Mouse (Mus musculus): ENCODE results near the gene Rad51b. TPM values are rescaled to one million over a fixed set of nuclear protein-coding genes. Genes with fewer than 3 reads are reported as not detected.

The Rad51b gene
- polyA plus RNA-seq, 1 experiment from 2014 or later: 4.7 TPM

DNA sequence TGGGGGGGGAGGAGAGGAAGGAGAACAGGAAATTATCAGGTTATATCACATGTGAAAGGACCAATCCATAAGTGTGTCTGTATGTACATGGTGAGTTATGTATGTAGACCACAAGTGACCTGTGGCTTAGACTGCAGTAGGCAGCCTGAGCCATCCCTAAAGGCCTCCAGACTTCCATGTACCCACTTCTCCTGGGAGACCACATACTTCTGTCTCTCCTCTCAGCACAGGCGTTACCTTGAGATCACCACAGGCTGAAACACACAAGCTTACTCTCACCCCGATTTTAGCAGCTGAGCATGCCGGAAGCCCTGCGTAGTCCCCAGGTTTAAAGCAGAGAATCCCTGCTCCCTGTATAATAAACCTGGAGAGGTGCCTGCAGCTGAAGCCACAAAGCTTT is 509.9 kb downstream of the Rad51b start:
- H3K4me1 ChIP-seq (ENCODE audit: control insufficient read depth, insufficient read depth, low read length): peaks cover 31% of the 10 kb centered on the region
- no peak for ATAC-seq (ENCODE audit: insufficient read depth, low FRiP score, low TSS enrichment)
- peak overlapping the region; percentile 74 for H3K27ac ChIP-seq (ENCODE audit: low read depth, low read length)

GRCm38 (mm10) chr12:79807410-79807847 is 510.3 kb downstream of the Rad51b start:
- Histone ChIP-seq H3K4me1 (ENCODE audit: control insufficient read depth, insufficient read depth, low read length) (peaks cover 32% of the 10 kb centered on the region), H3K27ac (ENCODE audit: low read depth, low read length) (peak overlapping the region; percentile 74), H3K4me2 (ENCODE audit: low read depth) (no peak overlapping the region; the same call in 1 of the 2 replicates)

More for the DNA sequence above, 509.9 kb downstream of the Rad51b start:
- Histone ChIP-seq H3K27me3 (ENCODE audit: control insufficient read depth, insufficient read depth, low read length) (no peaks in the 10 kb centered on the region), H3K9ac (ENCODE audit: low read length) (peak overlapping the region; percentile 44), H3K4me3 (ENCODE audit: low read depth, low read length) (no peak overlapping the region), H3K36me3 (ENCODE audit: control insufficient read depth, insufficient read depth, low read length) (no peaks in the 10 kb centered on the region), H3K9me3 (ENCODE audit: control insufficient read depth, low read length) (no peaks in the 10 kb centered on the region), H3K4me2 (ENCODE audit: low read depth) (no peak overlapping the region; the same call in 1 of the 2 replicates)
- WGBS: 51% methylated on average over 4 of the region's 4 CpGs
- no peak for DNase-seq (ENCODE audit: low spot score)

DNA sequence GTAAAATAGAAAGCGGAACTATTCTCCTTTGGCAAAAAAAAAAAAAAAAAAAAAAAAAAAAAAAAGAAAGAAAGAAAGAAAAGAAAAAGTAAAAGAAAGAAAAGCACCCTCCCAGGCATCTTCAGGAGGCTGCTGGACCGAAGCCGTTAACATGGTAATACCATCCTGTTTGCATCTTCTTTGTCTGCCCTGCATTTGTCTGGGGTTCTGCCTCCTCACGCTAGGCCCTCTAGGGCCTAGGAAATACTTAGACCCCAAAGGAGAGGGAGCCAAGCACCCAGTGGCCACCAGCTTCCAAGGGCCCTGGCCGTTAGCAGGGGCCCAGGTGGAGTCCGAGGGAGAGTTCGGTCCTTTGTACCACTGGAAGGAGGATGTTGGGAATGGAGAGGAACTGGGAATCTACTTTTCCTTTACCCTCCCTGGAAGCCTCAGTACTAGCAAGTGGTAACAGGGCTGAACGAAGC is 510.9 kb downstream of the Rad51b start:
- ATAC-seq (ENCODE audit: insufficient read depth, low FRiP score, low TSS enrichment): no peak
- Histone ChIP-seq H3K9me3 (ENCODE audit: control insufficient read depth, low read length) (no peaks in the 10 kb centered on the region), H3K9ac (ENCODE audit: low read length) (peak overlapping the region; percentile 1), H3K4me2 (ENCODE audit: low read depth) (no peak overlapping the region), H3K27ac (ENCODE audit: low read depth, low read length) (peak overlapping the region; percentile 74; the same call in 1 of the 2 replicates), H3K4me3 (ENCODE audit: low read depth, low read length) (no peak overlapping the region), H3K27me3 (ENCODE audit: control insufficient read depth, insufficient read depth, low read length) (no peaks in the 10 kb centered on the region), H3K36me3 (ENCODE audit: control insufficient read depth, insufficient read depth, low read length) (no peaks in the 10 kb centered on the region), H3K4me1 (ENCODE audit: control insufficient read depth, insufficient read depth, low read length) (peaks cover 38% of the 10 kb centered on the region)
- 45% methylated on average over 8 of the region's 8 CpGs for WGBS
- DNase-seq (ENCODE audit: low spot score): no peak

More at GRCm38 (mm10) chr12:79807410-79807847, 510.3 kb downstream of the Rad51b start:
- 10% methylated on average over 10 of the region's 10 CpGs for WGBS
- DNase-seq (ENCODE audit: low spot score) (peak; percentile 48), ATAC-seq (ENCODE audit: insufficient read depth, low FRiP score, low TSS enrichment) (0 out of 2 replicates have a peak, but pooled peaks have one; percentile 43)
- no peaks in the 10 kb centered on the region for H3K36me3 ChIP-seq (ENCODE audit: control insufficient read depth, insufficient read depth, low read length)
- no peak overlapping the region for H3K4me3 ChIP-seq (ENCODE audit: low read depth, low read length)
- peak overlapping the region; percentile 44 for H3K9ac ChIP-seq (ENCODE audit: low read length)
- H3K27me3 ChIP-seq (ENCODE audit: control insufficient read depth, insufficient read depth, low read length): no peaks in the 10 kb centered on the region
- no peaks in the 10 kb centered on the region for H3K9me3 ChIP-seq (ENCODE audit: control insufficient read depth, low read length)

- ATAC-seq (ENCODE audit: insufficient read depth, low FRiP score, low TSS enrichment) (no peak), DNase-seq (ENCODE audit: low spot score) (no peak)
- no peaks in the 10 kb centered on the region for H3K36me3 ChIP-seq (ENCODE audit: control insufficient read depth, insufficient read depth, low read length)
- no peak overlapping the region for H3K4me2 ChIP-seq (ENCODE audit: low read depth)
- no peaks in the 10 kb centered on the region for H3K27me3 ChIP-seq (ENCODE audit: control insufficient read depth, insufficient read depth, low read length)
- no peaks in the 10 kb centered on the region for H3K9me3 ChIP-seq (ENCODE audit: control insufficient read depth, low read length)
- 66% methylated on average over 18 of the region's 18 CpGs for WGBS
- peaks cover 45% of the 10 kb centered on the region for H3K4me1 ChIP-seq (ENCODE audit: control insufficient read depth, insufficient read depth, low read length)
- H3K27ac ChIP-seq (ENCODE audit: low read depth, low read length): peak overlapping the region; percentile 28; the same call in 1 of the 2 replicates
- H3K4me3 ChIP-seq (ENCODE audit: low read depth, low read length): no peak overlapping the region
- peak overlapping the region; percentile 1; the same call in 1 of the 2 replicates for H3K9ac ChIP-seq (ENCODE audit: low read length)
Measured at GRCm38 (mm10) chr12:79808426-79809398, 511.6 kb downstream of the Rad51b start.

GRCm38 (mm10) chr12:79809518-79809917 is 512.4 kb downstream of the Rad51b start:
- Histone ChIP-seq H3K9me3 (ENCODE audit: control insufficient read depth, low read length) (no peaks in the 10 kb centered on the region), H3K36me3 (ENCODE audit: control insufficient read depth, insufficient read depth, low read length) (no peaks in the 10 kb centered on the region), H3K4me3 (ENCODE audit: low read depth, low read length) (no peak overlapping the region), H3K27me3 (ENCODE audit: control insufficient read depth, insufficient read depth, low read length) (no peaks in the 10 kb centered on the region), H3K4me2 (ENCODE audit: low read depth) (no peak overlapping the region), H3K4me1 (ENCODE audit: control insufficient read depth, insufficient read depth, low read length) (peaks cover 48% of the 10 kb centered on the region), H3K27ac (ENCODE audit: low read depth, low read length) (no peak overlapping the region), H3K9ac (ENCODE audit: low read length) (no peak overlapping the region)
- DNase-seq (ENCODE audit: low spot score) (no peak), ATAC-seq (ENCODE audit: insufficient read depth, low FRiP score, low TSS enrichment) (no peak)
- WGBS: 94% methylated on average over 5 of the region's 5 CpGs

DNA sequence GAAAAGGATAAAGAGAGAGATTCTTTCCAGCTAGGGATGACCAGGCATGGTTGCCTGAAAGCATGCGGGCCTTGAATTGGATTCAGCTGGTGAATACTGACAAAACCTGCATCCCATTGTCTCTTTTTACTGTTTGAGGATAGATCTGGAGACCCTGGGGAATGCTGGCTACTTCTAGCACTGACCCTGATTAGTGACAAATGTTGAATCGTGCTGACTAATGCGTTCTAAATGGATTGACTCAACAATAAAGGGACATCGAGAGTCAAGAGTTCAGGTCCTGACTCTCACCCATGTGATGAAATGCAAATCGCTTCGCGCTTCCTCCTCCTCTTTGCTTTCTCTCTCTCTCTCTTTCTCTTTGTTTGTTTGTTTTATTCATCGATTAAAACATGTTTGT is 515.3 kb downstream of the Rad51b start:
- no peak for DNase-seq (ENCODE audit: low spot score)
- H3K9me3 ChIP-seq (ENCODE audit: control insufficient read depth, low read length): no peaks in the 10 kb centered on the region
- H3K4me1 ChIP-seq (ENCODE audit: control insufficient read depth, insufficient read depth, low read length): peaks cover 33% of the 10 kb centered on the region
- no peak for ATAC-seq (ENCODE audit: insufficient read depth, low FRiP score, low TSS enrichment)
- no peak overlapping the region for H3K27ac ChIP-seq (ENCODE audit: low read depth, low read length)
- no peaks in the 10 kb centered on the region for H3K36me3 ChIP-seq (ENCODE audit: control insufficient read depth, insufficient read depth, low read length)
- no peak overlapping the region for H3K4me2 ChIP-seq (ENCODE audit: low read depth)
- H3K4me3 ChIP-seq (ENCODE audit: low read depth, low read length): no peak overlapping the region
- H3K27me3 ChIP-seq (ENCODE audit: control insufficient read depth, insufficient read depth, low read length): no peaks in the 10 kb centered on the region
- WGBS: 46% methylated on average over 8 of the region's 8 CpGs
- H3K9ac ChIP-seq (ENCODE audit: low read length): no peak overlapping the region

- no peak overlapping the region for H3K4me2 ChIP-seq (ENCODE audit: low read depth)
- H3K9ac ChIP-seq (ENCODE audit: low read length): peak overlapping the region; percentile 32; the same call in 1 of the 2 replicates
- H3K27ac ChIP-seq (ENCODE audit: low read depth, low read length): peak overlapping the region; percentile 73
- H3K27me3 ChIP-seq (ENCODE audit: control insufficient read depth, insufficient read depth, low read length): no peaks in the 10 kb centered on the region
- ATAC-seq (ENCODE audit: insufficient read depth, low FRiP score, low TSS enrichment) (peak; percentile 40), DNase-seq (ENCODE audit: low spot score) (peak; percentile 62)
- WGBS: 43% methylated on average over 18 of the region's 18 CpGs
- no peaks in the 10 kb centered on the region for H3K9me3 ChIP-seq (ENCODE audit: control insufficient read depth, low read length)
- H3K4me1 ChIP-seq (ENCODE audit: control insufficient read depth, insufficient read depth, low read length): peaks cover 27% of the 10 kb centered on the region
- H3K4me3 ChIP-seq (ENCODE audit: low read depth, low read length): no peak overlapping the region
- no peaks in the 10 kb centered on the region for H3K36me3 ChIP-seq (ENCODE audit: control insufficient read depth, insufficient read depth, low read length)
Measured at GRCm38 (mm10) chr12:79812838-79813563, 515.9 kb downstream of the Rad51b start.

- ATAC-seq (ENCODE audit: insufficient read depth, low FRiP score, low TSS enrichment) (0 out of 2 replicates have a peak, but pooled peaks have one; percentile 35), DNase-seq (ENCODE audit: low spot score) (peak; percentile 33)
- peak overlapping the region; percentile 73 for H3K27ac ChIP-seq (ENCODE audit: low read depth, low read length)
- 49% methylated on average over 8 of the region's 8 CpGs for WGBS
- H3K4me1 ChIP-seq (ENCODE audit: control insufficient read depth, insufficient read depth, low read length): peaks cover 27% of the 10 kb centered on the region
- H3K27me3 ChIP-seq (ENCODE audit: control insufficient read depth, insufficient read depth, low read length): no peaks in the 10 kb centered on the region
- no peak overlapping the region for H3K4me2 ChIP-seq (ENCODE audit: low read depth)
- H3K36me3 ChIP-seq (ENCODE audit: control insufficient read depth, insufficient read depth, low read length): no peaks in the 10 kb centered on the region
- no peak overlapping the region for H3K4me3 ChIP-seq (ENCODE audit: low read depth, low read length)
- H3K9me3 ChIP-seq (ENCODE audit: control insufficient read depth, low read length): no peaks in the 10 kb centered on the region
- H3K9ac ChIP-seq (ENCODE audit: low read length): peak overlapping the region; percentile 32; the same call in 1 of the 2 replicates
Measured at GRCm38 (mm10) chr12:79813566-79814305, 516.7 kb downstream of the Rad51b start.

Measured in neural tube, embryonic 11.5 days (tissue).